Mouse (Mus musculus): ENCODE results near the gene Suv39h2. TPM values are rescaled to one million over a fixed set of nuclear protein-coding genes. Genes with fewer than 3 reads are reported as not detected.

The Suv39h2 gene
- total RNA-seq (2021) = 1 to 10 TPM; 3.7 to 4.0 TPM

GRCm38 (mm10) chr2:3474861-3475283 is at the start of gene Suv39h2:
TSS of gene Suv39h2 (minus strand) at chr2:3475031.
- DNase-seq (ENCODE audit: extremely low spot score in 1 of 2, low spot score in 1 of 2) = peak; percentile 93

- DNase-seq (ENCODE audit: extremely low spot score in 1 of 2, low spot score in 1 of 2) = no peak
These were observed 47.7 kb upstream of the Suv39h2 start for GRCm38 (mm10) chr2:3522558-3522957.

GRCm38 (mm10) chr2:3512552-3513454 is 38.0 kb upstream of the Suv39h2 start, which contains the start of the genes Gm45902, Hspa14 and Cdnf:
TSS of gene Gm45902 (minus strand) at chr2:3512790.
TSS of gene Hspa14 (minus strand) at chr2:3512814.
TSS of gene Cdnf (plus strand) at chr2:3513030.
- DNase-seq (ENCODE audit: extremely low spot score in 1 of 2, low spot score in 1 of 2) = peak; percentile 82 to 84

GRCm38 (mm10) chr2:3512076-3512475 is 37.2 kb upstream of the Suv39h2 start:
- DNase-seq (ENCODE audit: extremely low spot score in 1 of 2, low spot score in 1 of 2) = no peak

GRCm38 (mm10) chr2:3500886-3501285 is 26.1 kb upstream of the Suv39h2 start:
- no peak for DNase-seq (ENCODE audit: extremely low spot score in 1 of 2, low spot score in 1 of 2)

GRCm38 (mm10) chr2:3499543-3499942 is 24.7 kb upstream of the Suv39h2 start:
- no peak for DNase-seq (ENCODE audit: extremely low spot score in 1 of 2, low spot score in 1 of 2)

GRCm38 (mm10) chr2:3493833-3494409 is 19.1 kb upstream of the Suv39h2 start:
- DNase-seq (ENCODE audit: extremely low spot score in 1 of 2, low spot score in 1 of 2) = no peak

GRCm38 (mm10) chr2:3489816-3490215 is 15.0 kb upstream of the Suv39h2 start:
- no peak for DNase-seq (ENCODE audit: extremely low spot score in 1 of 2, low spot score in 1 of 2)

- DNase-seq (ENCODE audit: extremely low spot score in 1 of 2, low spot score in 1 of 2) = no peak
These were observed 5.4 kb upstream of the Suv39h2 start for GRCm38 (mm10) chr2:3480239-3480638.

GRCm38 (mm10) chr2:3475746-3476251 is 968 bp upstream of the Suv39h2 start:
- no peak for DNase-seq (ENCODE audit: extremely low spot score in 1 of 2, low spot score in 1 of 2)

GRCm38 (mm10) chr2:3474361-3474805 is 448 bp downstream of the Suv39h2 start:
- DNase-seq (ENCODE audit: extremely low spot score in 1 of 2, low spot score in 1 of 2) = peak; percentile 51 to 54

GRCm38 (mm10) chr2:3473891-3474290 is 940 bp downstream of the Suv39h2 start:
- no peak for DNase-seq (ENCODE audit: extremely low spot score in 1 of 2, low spot score in 1 of 2)

GRCm38 (mm10) chr2:3456590-3456989 is 18.2 kb downstream of the Suv39h2 start:
- no peak for DNase-seq (ENCODE audit: extremely low spot score in 1 of 2, low spot score in 1 of 2)

GRCm38 (mm10) chr2:3453096-3453495 is 21.7 kb downstream of the Suv39h2 start:
- no peak for DNase-seq (ENCODE audit: extremely low spot score in 1 of 2, low spot score in 1 of 2)

- no peak for DNase-seq (ENCODE audit: extremely low spot score in 1 of 2, low spot score in 1 of 2)
These were observed 25.4 kb downstream of the Suv39h2 start for GRCm38 (mm10) chr2:3449431-3449830.

- no peak for DNase-seq (ENCODE audit: extremely low spot score in 1 of 2, low spot score in 1 of 2)
These were observed 28.8 kb downstream of the Suv39h2 start for GRCm38 (mm10) chr2:3445984-3446383.

GRCm38 (mm10) chr2:3444206-3444605 is 30.6 kb downstream of the Suv39h2 start:
- DNase-seq (ENCODE audit: extremely low spot score in 1 of 2, low spot score in 1 of 2) = peak in 1 of 2 experiments; percentile 22

- no peak for DNase-seq (ENCODE audit: extremely low spot score in 1 of 2, low spot score in 1 of 2)
These were observed 36.9 kb downstream of the Suv39h2 start for GRCm38 (mm10) chr2:3437956-3438355.

GRCm38 (mm10) chr2:3435369-3436061 is 39.3 kb downstream of the Suv39h2 start:
- DNase-seq (ENCODE audit: extremely low spot score in 1 of 2, low spot score in 1 of 2) = no peak

GRCm38 (mm10) chr2:3430956-3431355 is 43.9 kb downstream of the Suv39h2 start:
- DNase-seq (ENCODE audit: extremely low spot score in 1 of 2, low spot score in 1 of 2) = no peak

GRCm38 (mm10) chr2:3424579-3424910 is 50.3 kb downstream of the Suv39h2 start:
- DNase-seq (ENCODE audit: extremely low spot score in 1 of 2, low spot score in 1 of 2) = no peak
